Mouse (Mus musculus) E14TG2a.4 (cell line): ENCODE data around the gene Fignl2.

Experiments
- CTCF ChIP-seq: conservative IDR thresholded peaks from 2 replicates; pipeline ENCODE4 v1.5.1; 2014; ENCODE audit warnings: low read length
- NANOG ChIP-seq: IDR thresholded peaks from 2 replicates; pipeline ENCODE4 v1.6.1; 2014; ENCODE audit warnings: borderline replicate concordance, low read length, mixed read lengths
- POU5F1 ChIP-seq: IDR thresholded peaks from 2 replicates; pipeline ENCODE4 v1.6.1; 2014; ENCODE audit warnings: low read length, borderline replicate concordance

- no peak for TF ChIP-seq CTCF
- TF ChIP-seq POU5F1, result no peak
- TF ChIP-seq NANOG, result no peak
These were observed 1.7 kb upstream of the Fignl2 start for GRCm38 (mm10) chr15:101080031-101080520.
